Mouse (Mus musculus) erythroblast, embryonic 14.5 days (primary cell): Measurements from ENCODE around the gene Dab1.

Experiments
- GATA1 ChIP-seq: IDR thresholded peaks from 2 replicates; pipeline ENCODE4 v1.6.1; 2012; ENCODE audit warnings: low read length, inconsistent platforms, mixed read lengths
- TAL1 ChIP-seq: IDR thresholded peaks from 3 replicates; pipeline ENCODE4 v1.6.1; 2012; ENCODE audit warnings: low read length, inconsistent platforms, mixed read lengths

DNA sequence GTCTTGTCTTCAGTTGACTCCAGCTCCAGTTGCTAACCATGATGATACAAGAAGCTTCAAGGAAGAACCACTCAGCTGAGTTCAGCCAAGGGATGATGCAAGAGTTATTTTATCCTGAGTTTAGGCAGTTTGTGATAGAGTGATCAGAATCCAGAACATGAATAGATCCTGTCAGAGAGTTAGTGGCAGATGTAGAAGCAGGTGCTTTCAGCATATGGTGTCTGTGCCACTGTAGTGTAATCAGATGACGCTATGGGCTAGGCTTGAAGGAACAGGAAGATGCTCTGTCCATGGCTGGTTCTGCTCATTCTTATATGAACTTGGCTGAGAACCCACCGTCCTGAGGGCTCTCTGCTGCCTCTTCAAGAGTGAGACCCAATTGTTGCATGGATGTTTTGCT, 43.6 kb upstream of the Dab1 start:
- TF ChIP-seq TAL1 (no peak), GATA1 (no peak)
